Mouse (Mus musculus) testis, adult 2 months (tissue): ENCODE measurements around the gene Zbtb7a. TPM values are rescaled to one million over a fixed set of nuclear protein-coding genes. Genes with fewer than 3 reads are reported as not detected.
A peak's percentile ranks its signal among the peaks of the same experiment; 100 is the strongest.
"Not testable (repeated sequence)": the region's sequence is repeated elsewhere in the genome, so short reads cannot be mapped to it uniquely, and the experiment has no call there.

Experiments
- H3K27ac ChIP-seq: fragments of 200-500 bp; 2 replicates; pipeline ENCODE4 v1.5.1; 2012; ENCODE audit warnings: low read depth, low read length; ENCODE audit not compliant: control insufficient read depth, insufficient read depth
- H3K27me3 ChIP-seq: fragments of 200-500 bp; 2 replicates; pipeline ENCODE4 v1.6.1; 2012; ENCODE audit warnings: mild to moderate bottlenecking, low read length, moderate library complexity; ENCODE audit not compliant: control insufficient read depth, insufficient read depth
- H3K36me3 ChIP-seq: fragments of 200-500 bp; 2 replicates; pipeline ENCODE4 v1.6.1; 2012; ENCODE audit warnings: mild to moderate bottlenecking, low read length; ENCODE audit not compliant: control insufficient read depth, insufficient read depth
- H3K4me1 ChIP-seq: fragments of 200-500 bp; 2 replicates; pipeline ENCODE4 v1.6.1; 2012; ENCODE audit warnings: low read length; ENCODE audit not compliant: control insufficient read depth, insufficient read depth
- H3K4me3 ChIP-seq: fragments of 200-500 bp; 2 replicates; pipeline ENCODE4 v1.5.1; 2012; ENCODE audit warnings: low read depth, mild to moderate bottlenecking, low read length, moderate library complexity, mixed read lengths; ENCODE audit not compliant: control insufficient read depth
- CTCF ChIP-seq: fragments of 200-500 bp; IDR thresholded peaks from 2 replicates; pipeline ENCODE4 v1.5.1; 2012; ENCODE audit warnings: low read depth, mild to moderate bottlenecking, inconsistent platforms, low read length, moderate library complexity; ENCODE audit not compliant: control insufficient read depth, insufficient read depth, insufficient replicate concordance
- POLR2A ChIP-seq: fragments of 200-500 bp; IDR thresholded peaks from 2 replicates; pipeline ENCODE4 v1.6.1; 2012; ENCODE audit warnings: low read depth, mild to moderate bottlenecking, inconsistent platforms, low read length, moderate library complexity; ENCODE audit not compliant: control insufficient read depth
- polyA plus RNA-seq: library from polyadenylated mRNA; depleted of rRNA; stranded (reverse); fragments of >200 nt; gene quantifications from 2 replicates; pipeline ENCODE4 v1.2.3, GENCODE M21; 2012

Zbtb7a gene
- polyA plus RNA-seq, 1 experiment: 5.6 TPM

DNA sequence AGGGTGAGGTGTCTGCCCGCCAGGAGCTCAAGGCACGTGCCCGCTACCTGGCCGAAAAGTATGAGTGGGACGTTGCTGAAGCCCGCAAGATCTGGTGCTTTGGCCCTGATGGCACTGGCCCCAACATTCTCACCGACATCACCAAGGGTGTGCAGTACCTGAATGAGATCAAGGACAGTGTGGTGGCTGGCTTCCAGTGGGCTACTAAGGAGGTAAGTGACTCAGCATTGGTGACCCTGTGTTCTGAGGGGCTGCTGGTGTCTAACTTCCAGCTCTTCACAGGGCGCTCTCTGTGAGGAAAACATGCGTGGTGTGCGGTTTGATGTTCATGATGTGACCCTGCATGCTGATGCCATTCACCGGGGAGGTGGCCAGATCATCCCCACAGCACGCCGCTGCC lies 45.9 kb downstream of the Zbtb7a start:
- Histone ChIP-seq H3K4me1 (peaks cover 11% of the 10 kb centered on the region), H3K27me3 (no peaks in the 10 kb centered on the region), H3K4me3 (no peak overlapping the region), H3K27ac (no peak overlapping the region), H3K36me3 (no peaks in the 10 kb centered on the region; the same call in none of the 2 replicates)
- no peak for TF ChIP-seq POLR2A
- no peak for TF ChIP-seq CTCF

GRCm38 (mm10) chr10:81181860-81182259 lies 46.8 kb downstream of the Zbtb7a start:
- not testable (repeated sequence) for H3K27me3 ChIP-seq, H3K4me3 ChIP-seq, H3K36me3 ChIP-seq, H3K27ac ChIP-seq
- H3K4me1 ChIP-seq: peaks cover 11% of the 10 kb centered on the region

GRCm38 (mm10) chr10:81182336-81183333 lies 47.6 kb downstream of the Zbtb7a start, which contains the start of gene Dapk3:
Gene Dapk3, plus strand, starts transcription at chr10:81183005.
- Histone ChIP-seq H3K4me1 (peaks cover 11% of the 10 kb centered on the region), H3K36me3 (no peaks in the 10 kb centered on the region; the same call in none of the 2 replicates), H3K27ac (peak within 1 kb of the TSS; percentile 75), H3K27me3 (no peaks in the 10 kb centered on the region), H3K4me3 (peak within 1 kb of the TSS; percentile 84)
- TF ChIP-seq CTCF (no peak), POLR2A (peak; percentile 70)

DNA sequence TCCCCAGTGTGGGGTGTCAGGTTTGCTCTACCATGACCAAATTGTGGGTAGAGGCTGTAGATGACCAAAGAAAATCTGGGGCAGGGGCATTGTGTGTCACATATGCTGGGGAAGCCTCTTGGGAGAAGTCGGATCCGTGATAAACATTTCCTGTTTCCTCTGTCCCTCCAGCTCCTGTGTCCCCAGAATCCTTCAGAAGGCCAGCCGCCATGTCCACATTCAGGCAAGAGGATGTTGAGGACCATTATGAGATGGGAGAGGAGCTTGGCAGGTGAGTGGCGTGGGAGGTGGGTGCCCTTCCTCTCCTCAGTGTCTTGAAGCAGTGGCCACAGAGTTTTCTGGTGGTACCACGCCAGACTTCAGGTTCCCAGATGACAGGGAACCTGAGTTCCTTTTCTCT lies 48.8 kb downstream of the Zbtb7a start, which contains the start of gene 4930442H23Rik:
Gene 4930442H23Rik, minus strand, starts transcription at position 45 of the 400 bp plus-strand sequence.
- Histone ChIP-seq H3K4me1 (peaks cover 10% of the 10 kb centered on the region), H3K4me3 (peak within 1 kb of the TSS; percentile 84), H3K27me3 (no peaks in the 10 kb centered on the region), H3K27ac (peak within 1 kb of the TSS; percentile 75), H3K36me3 (no peaks in the 10 kb centered on the region; the same call in none of the 2 replicates)
- TF ChIP-seq POLR2A (no peak), CTCF (no peak)

- TF ChIP-seq CTCF: no peak
- no peak for TF ChIP-seq POLR2A
- Histone ChIP-seq H3K36me3 (no peaks in the 10 kb centered on the region; the same call in 1 of the 2 replicates), H3K27ac (no peak overlapping the region), H3K27me3 (no peaks in the 10 kb centered on the region), H3K4me1 (peaks cover 13% of the 10 kb centered on the region), H3K4me3 (no peak overlapping the region)
Observed at GRCm38 (mm10) chr10:81184765-81185164, 49.7 kb downstream of the Zbtb7a start.

- H3K27me3 ChIP-seq: no peaks in the 10 kb centered on the region
- no peak for TF ChIP-seq CTCF
- TF ChIP-seq POLR2A: no peak
- H3K36me3 ChIP-seq: no peaks in the 10 kb centered on the region
- H3K27ac ChIP-seq: no peak overlapping the region
- H3K4me3 ChIP-seq: no peak overlapping the region
- peaks cover 33% of the 10 kb centered on the region for H3K4me1 ChIP-seq
Observed at GRCm38 (mm10) chr10:81187161-81187560, 52.1 kb downstream of the Zbtb7a start.

DNA sequence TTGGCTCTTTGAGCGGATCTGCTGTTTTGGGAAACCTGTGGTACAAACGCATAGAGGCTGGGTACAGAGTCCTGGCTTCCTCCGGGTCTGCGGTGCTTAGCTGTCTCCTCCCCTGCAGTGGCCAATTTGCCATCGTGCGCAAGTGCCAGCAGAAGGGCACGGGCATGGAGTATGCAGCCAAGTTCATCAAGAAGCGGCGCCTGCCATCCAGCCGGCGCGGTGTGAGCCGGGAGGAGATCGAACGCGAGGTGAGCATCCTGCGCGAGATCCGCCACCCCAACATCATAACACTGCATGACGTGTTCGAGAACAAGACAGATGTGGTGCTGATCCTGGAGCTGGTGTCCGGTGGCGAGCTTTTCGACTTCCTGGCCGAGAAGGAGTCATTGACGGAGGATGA lies 54.8 kb downstream of the Zbtb7a start:
- no peaks in the 10 kb centered on the region for H3K27me3 ChIP-seq
- H3K27ac ChIP-seq: no peak overlapping the region
- H3K4me3 ChIP-seq: no peak overlapping the region; the same call in none of the 2 replicates
- peaks cover 38% of the 10 kb centered on the region for H3K4me1 ChIP-seq
- TF ChIP-seq POLR2A (no peak), CTCF (no peak)
- H3K36me3 ChIP-seq: no peaks in the 10 kb centered on the region
